Mouse (Mus musculus) large intestine, adult 2 months (tissue): ENCODE data around the gene Ncbp1. TPM values are rescaled to one million over a fixed set of nuclear protein-coding genes. Genes with fewer than 3 reads are reported as not detected.

Experiments used
- DNase-seq: peaks from one replicate; pipeline ENCODE4 v3.0.0-alpha.2; 2012; ENCODE audit warnings: low read depth, low spot score
- WGBS: fragments of 180-500 bp; shearing (Covaris S2); methylation state at CpG from one replicate; pipeline ENCODE4 v1.1.7; 2018; 5-methylcytosine and 5-hydroxymethylcytosine counted together
- polyA plus RNA-seq: library from polyadenylated mRNA; depleted of rRNA; stranded (reverse); fragments of >200 nt; gene quantifications from 2 replicates; pipeline ENCODE4 v1.2.3, GENCODE M21; 2012; rRNA removed

Ncbp1 gene
- polyA plus RNA-seq, 1 experiment: 19.0 TPM

- DNase-seq: peak; percentile 95
- under 1% methylated on average over 70 of the region's 70 CpGs for WGBS
Observed at GRCm38 (mm10) chr4:46195781-46196487, 57.5 kb downstream of the Ncbp1 start, which contains the start of gene Xpa. Xpa (minus strand) TSS chr4:46196311.

- DNase-seq: no peak
- 36% methylated on average over 6 of the region's 6 CpGs for WGBS
Observed at GRCm38 (mm10) chr4:46196513-46196912, 58.1 kb downstream of the Ncbp1 start.

- WGBS: 55% methylated on average over 5 of the region's 5 CpGs
- DNase-seq: no peak
Observed at GRCm38 (mm10) chr4:46198064-46198463, 59.7 kb downstream of the Ncbp1 start.

GRCm38 (mm10) chr4:46201834-46202561 is 63.6 kb downstream of the Ncbp1 start:
- DNase-seq: peak; percentile 57
- WGBS: 4% methylated on average over 7 of the region's 7 CpGs

GRCm38 (mm10) chr4:46202562-46203126 is 64.2 kb downstream of the Ncbp1 start:
- WGBS: 9% methylated on average over 23 of the region's 23 CpGs
- no peak for DNase-seq

GRCm38 (mm10) chr4:46221090-46221489 is 82.7 kb downstream of the Ncbp1 start:
- DNase-seq: no peak
- WGBS: 71% methylated on average over 3 of the region's 3 CpGs

Other genes with a start within 250 kb of the Ncbp1 start
- gene Ccdc180, start 248.3 kb upstream of the Ncbp1 start, polyA plus RNA-seq: not detected in 2 replicates
- 21.2 and 31.6 TPM in 2 replicates for gene Tdrd7, start 173.3 kb upstream of the Ncbp1 start, polyA plus RNA-seq
- gene Tmod1, start 99.7 kb upstream of the Ncbp1 start, polyA plus RNA-seq: 2.2 and 2.3 TPM in 2 replicates
- 11.0 and 15.0 TPM in 2 replicates for gene Tstd2, start 81 bp downstream of the Ncbp1 start, polyA plus RNA-seq
- gene Xpa, start 57.7 kb downstream of the Ncbp1 start, polyA plus RNA-seq: 8.7 and 15.8 TPM in 2 replicates
- gene Foxe1, start 205.0 kb downstream of the Ncbp1 start, polyA plus RNA-seq: not detected in 2 replicates